Mouse (Mus musculus): ENCODE data around the gene Trpc1. TPM values are rescaled to one million over a fixed set of nuclear protein-coding genes. Genes with fewer than 3 reads are reported as not detected.

Gene Trpc1
- 0.44 and 0.45 TPM in 2 replicates for polyA plus RNA-seq (2012; rRNA removed)
- 0.51 and 0.52 TPM in 2 replicates for polyA plus RNA-seq (2014; fragmentation: Nextera tagmentation; extraction: Ambion mirVana)

- Histone ChIP-seq H3K4me2 (ENCODE audit: low read depth) (peak within 1 kb of the TSS; percentile 76), H3K27ac (no peak within 1 kb of the TSS), H3K9me3 (ENCODE audit: control insufficient read depth, low read length) (no peaks in the 10 kb centered on the region), H3K9ac (replicated peaks) (peak within 1 kb of the TSS; percentile 53), H3K36me3 (replicated peaks; ENCODE audit: control insufficient read depth, insufficient read depth, low read depth) (no peaks in the 10 kb centered on the region), H3K27me3 (ENCODE audit: control insufficient read depth, insufficient read depth, low read length) (peaks cover 27% of the 10 kb centered on the region), H3K4me3 (ENCODE audit: insufficient read depth in 1 of 2, low read depth in 2 of 2, low read length in 2 of 2) (peak within 1 kb of the TSS; percentile 51 to 60), H3K4me1 (replicated peaks; ENCODE audit: control insufficient read depth in 2 of 2, insufficient read depth in 2 of 2, low read length in 1 of 2) (no peaks in the 10 kb centered on the region)
- TF ChIP-seq CTCF (IDR thresholded peaks at IDR 0.05; ENCODE audit: low read depth) (no peak), EP300 (IDR thresholded peaks at IDR 0.05; ENCODE audit: low read depth) (no peak)
- DNase-seq (ENCODE audit: low read depth in 3 of 3, low spot score in 3 of 3) = peak; percentile 45 to 50 (median 48)
- under 1% methylated on average over 53 of the region's 56 CpGs for WGBS (ENCODE audit: insufficient replicate concordance)
- peak; percentile 92 for ATAC-seq (ENCODE audit: insufficient read depth)
These were observed at the start of gene Trpc1 for GRCm38 (mm10) chr9:95750037-95750511. Gene Trpc1 (minus strand): TSS chr9:95750375.

DNA sequence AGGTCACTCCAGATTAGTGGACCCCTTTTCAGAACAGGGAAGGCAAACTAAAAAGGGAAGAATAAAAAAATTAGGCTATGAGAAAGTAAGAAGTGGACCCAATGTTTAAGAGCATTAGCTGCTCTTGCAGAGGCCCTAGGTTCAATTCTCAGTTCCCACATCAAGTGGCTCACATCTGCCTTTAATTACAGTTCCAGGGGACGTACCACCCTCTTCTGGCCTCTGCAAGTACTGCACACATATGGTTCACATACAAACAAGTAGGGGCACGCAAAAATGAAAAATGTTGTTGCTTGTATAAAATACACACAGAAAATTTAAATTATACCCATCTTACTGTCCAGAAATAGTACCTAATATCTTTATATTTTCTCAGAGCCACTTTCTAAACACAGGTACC is 46.1 kb upstream of the Trpc1 start:
- H3K4me3 ChIP-seq (ENCODE audit: insufficient read depth in 1 of 2, low read depth in 2 of 2, low read length in 2 of 2) = no peak overlapping the region
- H3K27me3 ChIP-seq (ENCODE audit: control insufficient read depth, insufficient read depth, low read length) = no peaks in the 10 kb centered on the region
- no peak overlapping the region for H3K4me2 ChIP-seq (ENCODE audit: low read depth)
- no peak for ATAC-seq (ENCODE audit: insufficient read depth)
- no peaks in the 10 kb centered on the region for H3K9me3 ChIP-seq (ENCODE audit: control insufficient read depth, low read length)
- H3K9ac ChIP-seq (replicated peaks) = no peak overlapping the region
- no peaks in the 10 kb centered on the region for H3K36me3 ChIP-seq (replicated peaks; ENCODE audit: control insufficient read depth, insufficient read depth, low read depth)
- DNase-seq (ENCODE audit: low read depth in 3 of 3, low spot score in 3 of 3) = no peak
- H3K27ac ChIP-seq = no peak overlapping the region
- TF ChIP-seq CTCF (IDR thresholded peaks at IDR 0.05; ENCODE audit: low read depth) = no peak
- TF ChIP-seq EP300 (IDR thresholded peaks at IDR 0.05; ENCODE audit: low read depth) = no peak
- 58% methylated on average over 2 of the region's 2 CpGs for WGBS (ENCODE audit: insufficient replicate concordance)
- no peaks in the 10 kb centered on the region; a peak in 1 of 4 replicates for H3K4me1 ChIP-seq (replicated peaks; ENCODE audit: control insufficient read depth in 2 of 2, insufficient read depth in 2 of 2, low read length in 1 of 2)

- Histone ChIP-seq H3K9ac (replicated peaks) (no peak overlapping the region), H3K4me3 (ENCODE audit: insufficient read depth in 1 of 2, low read depth in 2 of 2, low read length in 2 of 2) (no peak overlapping the region), H3K27ac (no peak overlapping the region), H3K9me3 (ENCODE audit: control insufficient read depth, low read length) (no peaks in the 10 kb centered on the region), H3K36me3 (replicated peaks; ENCODE audit: control insufficient read depth, insufficient read depth, low read depth) (no peaks in the 10 kb centered on the region), H3K4me2 (ENCODE audit: low read depth) (no peak overlapping the region), H3K4me1 (replicated peaks; ENCODE audit: control insufficient read depth in 2 of 2, insufficient read depth in 2 of 2, low read length in 1 of 2) (no peaks in the 10 kb centered on the region), H3K27me3 (ENCODE audit: control insufficient read depth, insufficient read depth, low read length) (no peaks in the 10 kb centered on the region)
- DNase-seq (ENCODE audit: low read depth in 3 of 3, low spot score in 3 of 3) (no peak), ATAC-seq (ENCODE audit: insufficient read depth) (no peak)
- TF ChIP-seq CTCF (IDR thresholded peaks at IDR 0.05; ENCODE audit: low read depth) (no peak), EP300 (IDR thresholded peaks at IDR 0.05; ENCODE audit: low read depth) (no peak)
- 61% methylated on average over 5 of the region's 5 CpGs for WGBS (ENCODE audit: insufficient replicate concordance)
These were observed 45.7 kb upstream of the Trpc1 start for GRCm38 (mm10) chr9:95795844-95796243.

- H3K4me2 ChIP-seq (ENCODE audit: low read depth) = no peak overlapping the region
- no peak overlapping the region for H3K27ac ChIP-seq
- H3K4me3 ChIP-seq (ENCODE audit: insufficient read depth in 1 of 2, low read depth in 2 of 2, low read length in 2 of 2) = no peak overlapping the region
- H3K36me3 ChIP-seq (replicated peaks; ENCODE audit: control insufficient read depth, insufficient read depth, low read depth) = no peaks in the 10 kb centered on the region
- ATAC-seq (ENCODE audit: insufficient read depth) (no peak), DNase-seq (ENCODE audit: low read depth in 3 of 3, low spot score in 3 of 3) (no peak)
- no peaks in the 10 kb centered on the region for H3K4me1 ChIP-seq (replicated peaks; ENCODE audit: control insufficient read depth in 2 of 2, insufficient read depth in 2 of 2, low read length in 1 of 2)
- no peaks in the 10 kb centered on the region for H3K9me3 ChIP-seq (ENCODE audit: control insufficient read depth, low read length)
- WGBS (ENCODE audit: insufficient replicate concordance) = 50% methylated on average over 2 of the region's 2 CpGs
- TF ChIP-seq EP300 (IDR thresholded peaks at IDR 0.05; ENCODE audit: low read depth) (no peak), CTCF (IDR thresholded peaks at IDR 0.05; ENCODE audit: low read depth) (no peak)
- no peak overlapping the region for H3K9ac ChIP-seq (replicated peaks)
- no peaks in the 10 kb centered on the region for H3K27me3 ChIP-seq (ENCODE audit: control insufficient read depth, insufficient read depth, low read length)
These were observed 45.1 kb upstream of the Trpc1 start for GRCm38 (mm10) chr9:95795077-95795784.

DNA sequence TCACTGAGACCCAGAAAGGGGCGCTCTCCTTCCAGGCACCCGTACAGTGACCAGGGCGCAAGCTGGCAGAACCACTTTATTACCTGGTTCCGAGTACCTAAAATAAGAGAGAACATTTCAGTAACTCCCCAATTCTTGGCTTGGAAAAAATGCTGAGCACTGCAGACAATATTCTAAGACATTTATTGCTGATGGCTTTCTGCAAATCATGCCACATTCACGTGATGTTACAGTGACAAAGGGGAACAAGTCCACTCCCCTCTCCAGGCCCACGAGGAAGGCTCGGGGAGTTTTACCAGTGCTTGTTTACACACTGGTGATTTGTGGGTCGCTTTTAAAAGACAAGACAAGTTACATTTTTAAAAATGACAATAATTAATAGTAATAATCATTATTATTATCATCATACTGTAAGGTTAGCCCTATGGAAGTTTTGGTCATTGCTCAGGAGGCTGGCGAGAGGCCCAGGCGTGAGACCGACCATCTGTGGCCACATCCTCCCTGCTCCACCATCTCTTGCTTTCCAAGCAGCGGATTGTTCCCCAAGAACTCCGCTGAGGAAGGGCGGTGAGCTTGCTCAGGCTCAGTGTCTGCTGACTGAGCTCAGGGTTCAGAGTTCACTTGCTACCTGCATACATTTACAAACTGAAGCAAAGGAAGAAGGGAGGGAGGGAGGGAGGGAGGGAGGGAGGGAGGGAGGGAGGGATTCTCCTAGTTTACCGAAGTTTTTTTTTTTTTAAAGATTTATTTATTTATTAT is 44.0 kb upstream of the Trpc1 start:
- ATAC-seq (ENCODE audit: insufficient read depth) = no peak
- no peaks in the 10 kb centered on the region for H3K9me3 ChIP-seq (ENCODE audit: control insufficient read depth, low read length)
- no peak for DNase-seq (ENCODE audit: low read depth in 3 of 3, low spot score in 3 of 3)
- no peak for TF ChIP-seq CTCF (IDR thresholded peaks at IDR 0.05; ENCODE audit: low read depth)
- TF ChIP-seq EP300 (IDR thresholded peaks at IDR 0.05; ENCODE audit: low read depth) = no peak
- H3K27ac ChIP-seq = no peak overlapping the region
- no peaks in the 10 kb centered on the region for H3K36me3 ChIP-seq (replicated peaks; ENCODE audit: control insufficient read depth, insufficient read depth, low read depth)
- H3K4me3 ChIP-seq (ENCODE audit: insufficient read depth in 1 of 2, low read depth in 2 of 2, low read length in 2 of 2) = no peak overlapping the region
- H3K4me1 ChIP-seq (replicated peaks; ENCODE audit: control insufficient read depth in 2 of 2, insufficient read depth in 2 of 2, low read length in 1 of 2) = no peaks in the 10 kb centered on the region
- no peak overlapping the region for H3K9ac ChIP-seq (replicated peaks)
- 67% methylated on average over 15 of the region's 15 CpGs for WGBS (ENCODE audit: insufficient replicate concordance)
- H3K4me2 ChIP-seq (ENCODE audit: low read depth) = no peak overlapping the region
- no peaks in the 10 kb centered on the region for H3K27me3 ChIP-seq (ENCODE audit: control insufficient read depth, insufficient read depth, low read length)
